Comparison of ENCODE assay signal across 22 mouse cellular contexts in genomic region chr8:43393044-43393443, GRCm38 (mm10).
DNase-seq lines count a peak whose midpoint lies in the region; ATAC-seq and TF ChIP-seq lines count a peak whose summit lies in the region.
"Had no signal": no experiment of that assay in that cellular context is flagged by ENCODE, and none has a peak within 500 bp of the region (broad histone marks: within the 10 kb centered on the region; RNA-seq: fewer than 3 reads in every experiment).

No protein-coding gene starts in this region.

- H3K4me3 ChIP-seq in E14TG2a.4 (replicated peaks; ENCODE audit: low read length): no peak overlapping the region
- no peak overlapping the region for H3K4me3 ChIP-seq in liver, embryonic 11.5 days (ENCODE audit: low read depth, low read length)
- H3K4me3 ChIP-seq: embryonic facial prominence, embryonic 13.5 days; forebrain, embryonic 12.5 days; heart, embryonic 13.5 days; hindbrain, embryonic 12.5 days had no signal

- peak; percentile 21 for DNase-seq in 3T3-L1 (ENCODE audit: low read depth, low spot score)
- peak; percentile 8 for DNase-seq in NIH3T3 (ENCODE audit: low read depth)
- peak; percentile 85 for DNase-seq in ZHBTc4 (ENCODE audit: low read depth, low spot score)
- DNase-seq in adrenal gland, adult 8-10 months: no peak
- DNase-seq in adipocyte (ENCODE audit: low spot score): no peak
- DNase-seq in liver, embryonic 11.5 days (ENCODE audit: low spot score): no peak
- DNase-seq: adrenal gland, postnatal 25 days; B cell, adult 2 months; cerebellum, adult 18-20 months; cerebellum, adult 9-11 months; cerebellum, postnatal 36 days; gastrocnemius, postnatal 14 days; heart, postnatal 36 days; kidney, adult 11 months had no signal

- WGBS in liver, embryonic 11.5 days: 87% methylated on average over 2 of the region's 2 CpGs

- no peaks in the 10 kb centered on the region for H3K9me3 ChIP-seq in E14TG2a.4 (ENCODE audit: low read length)
- H3K9me3 ChIP-seq in liver, embryonic 11.5 days (ENCODE audit: control insufficient read depth, low read length): no peaks in the 10 kb centered on the region
- H3K9me3 ChIP-seq: forebrain, embryonic 12.5 days; hindbrain, embryonic 12.5 days had no signal

- no peak overlapping the region for H3K4me2 ChIP-seq in liver, embryonic 11.5 days
- H3K4me2 ChIP-seq: embryonic facial prominence, embryonic 13.5 days; forebrain, embryonic 12.5 days; heart, embryonic 13.5 days; hindbrain, embryonic 12.5 days had no signal

- H3K27me3 ChIP-seq in E14TG2a.4 (ENCODE audit: insufficient read depth, low read length): no peaks in the 10 kb centered on the region
- H3K27me3 ChIP-seq in liver, embryonic 11.5 days (replicated peaks; ENCODE audit: control insufficient read depth, insufficient read depth, low read length): no peaks in the 10 kb centered on the region
- H3K27me3 ChIP-seq: embryonic facial prominence, embryonic 13.5 days; forebrain, embryonic 12.5 days; heart, embryonic 13.5 days; hindbrain, embryonic 12.5 days had no signal

- H3K9ac ChIP-seq in liver, embryonic 11.5 days (ENCODE audit: low read depth, low read length): no peak overlapping the region
- H3K9ac ChIP-seq: embryonic facial prominence, embryonic 13.5 days; forebrain, embryonic 12.5 days; heart, embryonic 13.5 days; hindbrain, embryonic 12.5 days had no signal

- peak; percentile 56 for TF ChIP-seq CTCF in E14TG2a.4 (conservative IDR thresholded peaks at IDR 0.05; ENCODE audit: low read length)

- no peak overlapping the region for H3K27ac ChIP-seq in liver, embryonic 11.5 days (ENCODE audit: low read depth, low read length)
- H3K27ac ChIP-seq: embryonic facial prominence, embryonic 13.5 days; forebrain, embryonic 12.5 days; heart, embryonic 13.5 days; hindbrain, embryonic 12.5 days; hindbrain, postnatal 0 days had no signal

- H3K4me1 ChIP-seq in E14TG2a.4 (replicated peaks; ENCODE audit: low read depth, low read length): no peaks in the 10 kb centered on the region
- no peaks in the 10 kb centered on the region for H3K4me1 ChIP-seq in liver, embryonic 11.5 days (replicated peaks; ENCODE audit: control insufficient read depth, insufficient read depth, low read length)
- H3K4me1 ChIP-seq: embryonic facial prominence, embryonic 13.5 days; forebrain, embryonic 12.5 days; heart, embryonic 13.5 days; hindbrain, embryonic 12.5 days had no signal

- no peak for ATAC-seq in liver, embryonic 11.5 days (replicated peaks; ENCODE audit: low FRiP score)
- ATAC-seq: CD4-positive, CD25-positive, alpha-beta regulatory T cell, adult 4 months; forebrain, embryonic 16.5 days; hindbrain, postnatal 0 days had no signal

- H3K36me3 ChIP-seq in E14TG2a.4 (ENCODE audit: insufficient read depth, low read length): no peaks in the 10 kb centered on the region
- no peaks in the 10 kb centered on the region for H3K36me3 ChIP-seq in liver, embryonic 11.5 days (ENCODE audit: control insufficient read depth, insufficient read depth, low read length)
- H3K36me3 ChIP-seq: embryonic facial prominence, embryonic 13.5 days; forebrain, embryonic 12.5 days; heart, embryonic 13.5 days; hindbrain, embryonic 12.5 days had no signal

Comparison
In these comparisons a context has a peak if more than half of its experiments do, and no peak if none do; other contexts are left out.
1. DNase-seq: peak in 3T3-L1 (single experiment), NIH3T3 (single experiment) and ZHBTc4 (single experiment); none in adrenal gland, adult 8-10 months (single experiment), adipocyte (single experiment) and liver, embryonic 11.5 days (single experiment).